Mouse (Mus musculus): ENCODE data around the gene Slc39a11.

Slc39a11 gene

DNA sequence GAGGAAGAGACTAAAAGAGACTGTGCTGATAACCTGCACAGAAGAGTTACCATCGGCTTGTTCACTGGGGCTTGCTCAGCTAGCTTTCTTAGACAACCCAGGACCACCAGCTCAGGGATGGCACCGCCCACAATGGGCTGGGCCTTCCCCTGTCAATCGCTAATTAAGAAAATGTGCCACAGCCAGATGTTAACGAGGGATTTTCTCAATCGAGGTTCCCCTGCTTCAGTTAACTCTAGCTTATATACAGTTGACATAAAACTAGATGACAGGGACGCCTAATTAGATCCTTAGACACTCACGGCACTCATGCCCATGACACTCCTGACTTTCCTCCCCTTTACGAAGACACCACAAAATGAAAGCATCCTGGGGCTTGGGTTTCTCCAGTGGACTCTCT is 268.3 kb downstream of the Slc39a11 start:
- in situ Hi-C loops (cut with MboI; ENCODE audit: unreplicated experiment in 2 of 2) = no loop called here

DNA sequence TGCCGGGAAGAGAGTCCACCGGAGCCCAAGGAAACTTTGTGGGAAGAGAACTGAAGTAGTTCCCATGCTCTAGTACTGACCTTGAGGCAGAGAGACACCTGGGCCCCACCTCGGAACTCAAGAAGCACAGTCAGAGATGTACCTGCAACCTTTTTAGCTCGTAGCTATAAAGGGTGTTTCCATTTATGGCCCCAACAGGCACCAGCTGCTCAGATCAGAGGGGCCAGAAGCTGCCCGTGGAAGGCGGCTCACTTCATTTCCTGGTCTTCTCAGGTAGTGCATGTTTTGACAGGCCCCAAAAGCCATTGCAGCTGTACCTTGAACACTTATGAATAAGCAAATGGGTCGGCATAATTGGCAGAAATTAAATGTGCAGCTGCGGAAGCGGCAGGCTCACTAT is 271.0 kb downstream of the Slc39a11 start:
- in situ Hi-C loops (cut with MboI; ENCODE audit: unreplicated experiment in 2 of 2) = no loop called here

DNA sequence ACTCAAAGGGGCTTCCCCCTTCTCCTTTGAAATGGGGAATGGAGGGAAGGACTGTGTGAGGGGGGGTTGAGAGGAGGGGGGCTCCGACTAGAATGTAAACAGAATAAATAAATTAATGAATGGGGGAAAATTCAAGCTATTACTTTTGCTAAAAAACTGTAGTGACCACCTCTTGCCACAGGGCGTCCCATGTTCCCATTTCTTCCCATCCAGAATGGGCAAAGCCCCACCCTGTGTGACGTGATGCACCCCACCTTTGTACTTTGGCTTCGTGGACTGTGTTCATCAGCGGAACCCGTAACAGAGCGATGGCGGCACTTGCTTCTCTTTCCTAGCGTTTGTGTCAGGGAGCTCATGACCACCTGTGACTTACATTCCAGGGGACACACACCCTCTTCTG is 273.8 kb downstream of the Slc39a11 start:
- in situ Hi-C loops (cut with MboI; ENCODE audit: unreplicated experiment in 2 of 2) = no loop called here

DNA sequence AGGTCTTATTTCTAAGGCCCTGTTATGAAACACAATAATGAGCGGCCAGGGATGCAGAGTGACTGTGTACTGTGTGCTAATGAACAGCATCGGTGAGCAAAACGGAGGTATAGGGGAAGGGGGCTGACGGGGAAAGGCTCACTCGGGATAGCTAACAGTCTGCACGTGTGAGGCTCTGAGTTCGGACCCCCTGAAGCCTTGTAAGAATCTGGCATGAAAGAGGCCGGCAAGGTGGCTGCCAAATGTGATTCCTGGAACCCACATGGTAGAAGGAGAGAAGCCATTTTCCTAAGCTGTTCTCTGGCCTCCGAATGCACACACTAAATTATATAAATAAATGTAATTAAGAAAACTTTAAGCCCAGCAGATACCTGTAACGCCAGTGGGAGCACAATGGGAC is 276.0 kb downstream of the Slc39a11 start:
- in situ Hi-C loops (cut with MboI; ENCODE audit: unreplicated experiment in 2 of 2) = no loop called here

DNA sequence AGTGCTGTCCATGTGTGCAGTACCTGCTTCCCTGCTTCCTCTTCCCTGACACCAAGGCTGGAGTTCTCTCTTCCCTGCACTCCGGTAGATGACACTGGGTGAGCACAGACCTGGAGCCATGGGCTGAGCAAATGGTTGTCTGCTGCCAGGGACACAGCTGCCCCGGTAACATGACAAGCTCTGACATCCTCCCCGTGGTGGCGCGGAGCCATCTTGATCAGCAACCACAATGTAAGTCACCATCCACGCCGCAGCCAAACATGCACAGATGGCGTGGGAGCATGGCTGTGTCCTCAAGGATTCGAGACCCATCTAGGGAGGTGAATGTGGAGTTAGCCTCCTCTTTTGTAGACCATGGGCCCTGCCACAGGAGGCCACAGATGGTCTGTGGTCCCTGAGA is 276.5 kb downstream of the Slc39a11 start:
- in situ Hi-C loops (cut with MboI; ENCODE audit: unreplicated experiment in 2 of 2) = no loop called here

DNA sequence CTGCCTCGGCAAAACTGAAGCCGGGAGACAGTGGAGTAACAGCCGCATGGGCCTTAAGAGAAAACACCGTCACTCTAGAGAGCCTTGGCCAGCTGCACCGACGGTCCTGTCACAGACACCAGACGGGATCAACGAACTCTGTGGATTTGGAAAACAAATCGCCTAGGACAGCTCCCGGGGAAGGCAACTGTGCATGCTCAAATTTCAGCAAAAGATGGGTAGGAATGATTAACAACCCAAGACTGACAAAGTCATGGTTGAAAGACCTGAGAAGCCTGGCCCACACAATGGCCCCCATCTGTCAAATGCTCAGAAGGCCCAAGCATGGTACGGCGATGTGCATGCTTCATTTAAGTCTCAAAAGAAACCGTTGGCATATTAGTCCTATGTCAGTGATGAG is 281.8 kb downstream of the Slc39a11 start:
- in situ Hi-C loops (cut with MboI; ENCODE audit: unreplicated experiment in 2 of 2) = no loop called here

DNA sequence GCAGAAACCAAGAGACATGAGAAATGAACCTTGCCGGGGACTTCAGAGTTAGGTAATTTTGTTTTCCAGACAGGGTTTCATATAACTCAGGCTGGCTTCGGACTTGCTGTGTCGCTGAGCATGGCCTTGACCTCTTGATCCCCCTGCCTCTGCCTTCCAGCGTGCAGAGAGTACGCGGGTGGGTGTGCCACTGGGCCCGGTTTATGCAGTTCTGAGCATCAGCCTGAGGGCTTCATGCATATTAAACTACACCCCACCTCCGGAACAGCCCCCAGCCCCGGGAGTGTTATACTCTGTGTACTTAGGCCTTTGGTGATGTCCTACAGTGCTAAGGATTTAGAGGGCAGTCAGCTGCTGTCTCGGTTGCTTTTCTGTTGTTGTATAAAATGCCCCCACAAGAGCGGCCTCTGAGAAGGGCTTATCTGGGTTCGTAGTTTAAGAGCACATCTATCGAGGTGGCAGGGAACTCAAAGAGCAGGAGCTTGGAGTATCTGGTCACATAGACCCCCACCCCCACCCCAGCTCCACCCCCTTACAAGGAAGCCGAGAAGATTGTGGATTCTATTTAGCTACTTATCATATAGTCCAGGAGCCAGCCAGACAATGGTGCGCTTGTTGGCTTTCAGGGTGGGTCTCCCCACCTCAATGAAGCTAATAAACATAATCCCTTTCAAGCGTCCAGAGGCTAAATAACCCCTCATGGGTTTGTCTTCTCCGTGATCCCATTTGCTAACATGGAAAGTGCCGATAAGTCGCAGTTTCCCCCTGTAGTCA is 283.4 kb downstream of the Slc39a11 start:
- in situ Hi-C loops (cut with MboI; ENCODE audit: unreplicated experiment in 2 of 2) = no loop called here

DNA sequence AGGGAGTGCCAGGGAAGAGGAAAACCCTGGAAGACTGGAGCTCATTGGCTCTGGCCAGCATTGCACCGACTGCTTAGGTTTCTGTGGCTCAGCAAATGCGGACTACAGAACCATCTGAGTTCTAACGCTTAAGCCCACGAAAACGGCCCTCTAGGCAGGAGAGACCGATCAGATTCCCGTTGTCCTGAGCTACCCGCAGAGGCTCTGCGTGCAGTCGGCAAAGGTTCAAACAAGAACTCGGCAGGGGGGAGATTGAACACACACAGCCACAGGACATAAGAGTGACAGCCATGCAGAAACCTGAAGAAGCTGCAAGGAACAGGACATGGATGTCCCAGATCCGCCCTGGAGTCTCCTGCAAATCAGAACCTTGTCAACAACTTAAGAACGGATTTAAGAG is 286.1 kb downstream of the Slc39a11 start:
- in situ Hi-C loops (cut with MboI; ENCODE audit: unreplicated experiment in 2 of 2) = no loop called here

DNA sequence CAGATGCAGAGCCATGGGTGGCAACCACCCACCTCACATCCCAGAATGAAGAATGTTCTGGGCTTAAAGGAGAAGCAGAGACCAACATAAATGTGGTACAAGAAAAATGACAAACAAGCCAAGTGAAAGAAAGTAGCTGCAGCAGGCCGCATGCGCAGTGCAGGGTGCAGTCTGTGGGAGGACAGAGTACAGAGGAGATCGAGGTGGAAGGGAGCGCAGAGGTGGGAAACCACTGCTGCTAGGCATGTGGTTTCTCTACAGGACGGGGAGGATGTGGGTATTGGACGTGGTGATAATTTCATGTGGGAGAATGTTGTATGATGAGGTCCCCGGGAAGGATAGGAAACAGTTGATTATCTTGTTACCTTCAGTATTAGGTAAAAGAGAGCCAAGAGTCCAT is 287.3 kb downstream of the Slc39a11 start:
- in situ Hi-C loops (cut with MboI; ENCODE audit: unreplicated experiment in 2 of 2) = no loop called here

DNA sequence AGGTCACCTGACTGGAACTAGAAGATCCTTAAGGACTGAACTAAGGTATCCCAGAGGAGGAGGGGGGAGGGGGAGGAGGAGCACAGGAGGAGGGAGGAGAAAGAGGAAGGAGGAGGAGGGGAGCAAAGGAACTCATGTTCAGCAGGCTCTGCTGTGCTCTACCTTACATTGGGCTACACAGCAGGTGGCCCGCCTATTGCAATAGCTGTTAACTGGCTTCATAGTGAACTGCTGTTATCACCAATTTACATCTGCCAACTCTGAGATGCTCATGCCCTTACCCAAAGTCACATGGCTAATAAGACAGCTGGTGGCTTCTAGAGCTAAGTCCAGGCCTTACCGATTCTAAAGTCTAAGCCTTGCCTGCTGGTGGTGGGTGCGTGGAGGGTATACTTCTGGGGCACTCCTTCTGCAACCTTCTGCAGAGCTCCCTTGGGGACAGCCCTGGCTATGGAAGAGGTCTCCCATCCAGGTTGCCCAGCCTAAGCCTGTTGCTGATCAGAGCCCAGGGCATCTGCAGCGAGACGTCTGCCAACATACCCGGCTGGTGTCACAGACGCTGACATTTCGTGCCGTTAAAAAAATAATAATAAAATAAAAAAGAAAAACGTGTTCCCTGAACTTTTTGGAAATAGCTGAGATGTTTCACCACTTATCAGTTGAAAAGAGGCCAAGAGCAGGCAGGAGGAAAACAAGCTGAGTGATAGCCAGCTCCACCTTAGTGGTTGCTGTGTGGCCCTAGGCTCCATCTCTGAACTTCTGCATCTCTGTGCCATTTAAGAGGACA is 289.6 kb downstream of the Slc39a11 start:
- in situ Hi-C loops (cut with MboI; ENCODE audit: unreplicated experiment in 2 of 2) = no loop called here

DNA sequence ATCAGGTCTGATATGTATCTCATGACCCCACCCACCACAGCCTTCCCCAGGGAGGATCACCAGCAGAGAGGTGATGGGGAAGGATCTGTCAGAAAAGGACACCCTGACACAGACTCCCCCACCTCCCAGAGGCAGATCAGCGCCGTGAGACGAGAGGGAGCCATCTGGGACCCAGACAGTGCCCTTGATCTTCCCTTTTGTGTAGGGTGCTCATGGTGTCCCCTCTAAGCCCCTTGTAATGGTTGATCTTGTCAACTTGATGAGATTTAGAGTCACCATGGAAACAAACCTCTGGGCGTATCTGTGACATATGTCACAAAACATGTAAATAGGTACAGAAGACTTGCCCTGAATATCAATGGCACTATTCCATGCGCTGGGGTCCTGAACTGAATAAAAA is 293.9 kb downstream of the Slc39a11 start:
- in situ Hi-C loops (cut with MboI; ENCODE audit: unreplicated experiment in 2 of 2) = no loop called here

DNA sequence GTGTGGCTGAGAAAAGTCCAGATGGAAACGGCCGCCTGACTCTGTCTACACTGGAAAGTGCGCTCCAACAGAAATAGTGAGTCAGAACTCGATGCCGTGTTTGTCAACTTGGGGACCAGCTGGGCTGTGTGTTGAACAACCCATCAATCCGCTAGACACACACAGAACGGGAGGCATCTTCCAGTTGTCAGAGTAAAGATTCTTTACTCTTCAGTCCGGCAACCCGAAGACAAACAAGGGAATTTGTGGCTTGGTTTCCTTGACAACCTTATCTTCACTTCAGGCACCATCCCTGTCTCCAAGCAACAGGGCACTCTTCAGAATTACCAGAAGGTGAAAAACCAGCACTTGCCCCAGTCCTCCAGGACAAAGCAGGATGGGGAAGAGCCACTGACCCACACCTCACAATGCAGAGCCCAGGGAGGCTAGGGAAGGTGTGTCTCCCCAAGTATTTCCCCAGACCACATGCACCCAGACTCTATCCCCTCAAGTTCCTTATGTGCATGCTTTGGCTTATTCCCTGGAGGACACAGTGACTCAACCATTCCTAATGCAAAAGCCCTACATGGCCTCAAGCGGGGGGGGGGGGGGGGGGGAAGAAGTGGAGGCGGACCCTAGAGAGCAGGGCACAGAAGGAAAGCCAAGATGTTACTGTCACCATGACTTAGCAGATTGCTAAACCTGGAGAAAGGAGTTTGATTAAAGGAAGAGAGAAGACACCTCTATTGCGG is 297.6 kb downstream of the Slc39a11 start:
- in situ Hi-C loops (cut with MboI; ENCODE audit: unreplicated experiment in 2 of 2) = no loop called here

DNA sequence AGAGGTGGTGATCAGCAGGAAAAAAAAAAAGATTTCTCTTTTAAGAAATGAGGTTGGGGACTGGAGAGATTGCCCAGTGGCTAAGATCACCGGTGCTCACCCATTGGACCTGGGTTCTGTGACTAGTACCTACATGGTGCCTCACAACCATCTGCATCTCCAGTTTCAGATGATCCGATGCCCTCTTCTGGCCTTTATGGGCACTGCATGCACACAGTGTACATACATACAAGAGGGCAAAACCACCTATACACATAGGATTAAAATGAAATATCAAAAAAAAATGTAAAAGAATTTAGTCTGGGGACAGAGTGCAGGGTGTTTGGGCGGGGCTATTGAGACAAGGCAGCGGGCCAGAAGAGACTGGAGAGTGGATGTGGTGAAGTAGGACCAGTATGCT is 299.3 kb downstream of the Slc39a11 start:
- in situ Hi-C loops (cut with MboI; ENCODE audit: unreplicated experiment in 2 of 2) = no loop called here

DNA sequence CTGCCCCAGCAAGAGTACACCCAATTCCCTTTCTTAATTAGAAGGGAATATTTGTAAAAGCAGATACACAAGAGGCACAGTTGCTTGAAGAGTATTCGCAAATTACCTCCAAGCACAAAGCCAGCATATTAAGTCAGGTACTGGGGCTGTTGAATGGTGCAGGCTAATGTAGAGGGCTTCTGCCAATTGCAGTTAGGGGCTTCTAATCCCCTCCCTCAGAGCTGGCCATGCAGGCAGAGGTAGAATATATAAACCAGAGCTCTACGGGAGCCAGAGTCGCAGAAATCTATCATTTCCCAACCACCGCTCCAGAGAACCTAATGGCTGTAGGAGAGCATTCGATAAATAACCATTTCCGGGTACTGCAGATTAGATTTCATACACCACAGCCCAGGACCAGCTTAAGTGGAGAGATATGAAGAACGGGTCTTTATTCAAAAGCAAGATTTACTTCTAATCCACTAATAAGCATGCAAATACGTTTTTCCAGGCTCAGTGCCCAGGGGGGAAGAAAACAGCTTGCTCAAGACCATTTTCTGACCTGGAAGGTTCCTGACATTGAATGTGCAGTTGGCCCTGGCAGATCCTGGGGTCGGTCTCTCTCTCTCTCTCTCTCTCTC is 302.9 kb downstream of the Slc39a11 start:
- in situ Hi-C loops (cut with MboI; ENCODE audit: unreplicated experiment in 2 of 2) = no loop called here

DNA sequence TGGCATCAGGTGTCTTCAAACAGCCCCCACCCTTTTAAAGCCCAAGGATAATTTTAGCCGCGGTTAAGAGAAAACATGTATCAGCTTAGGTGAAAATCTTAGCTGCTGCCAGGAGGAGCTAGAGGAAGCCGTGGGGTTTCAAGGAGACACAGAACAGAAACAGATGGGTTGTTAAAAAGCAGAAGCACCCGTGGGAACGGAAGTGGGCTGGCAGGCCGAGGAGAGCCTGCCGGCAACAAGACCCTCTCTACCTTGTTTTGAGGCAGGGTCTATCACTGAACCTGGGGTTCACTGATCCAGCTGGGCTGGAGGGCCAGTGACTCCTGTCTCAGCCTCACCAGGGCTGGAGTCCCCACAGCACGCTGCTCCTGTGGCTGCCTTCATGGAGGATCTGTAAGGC is 310.1 kb downstream of the Slc39a11 start:
- in situ Hi-C loops (cut with MboI; ENCODE audit: unreplicated experiment in 2 of 2) = no loop called here

DNA sequence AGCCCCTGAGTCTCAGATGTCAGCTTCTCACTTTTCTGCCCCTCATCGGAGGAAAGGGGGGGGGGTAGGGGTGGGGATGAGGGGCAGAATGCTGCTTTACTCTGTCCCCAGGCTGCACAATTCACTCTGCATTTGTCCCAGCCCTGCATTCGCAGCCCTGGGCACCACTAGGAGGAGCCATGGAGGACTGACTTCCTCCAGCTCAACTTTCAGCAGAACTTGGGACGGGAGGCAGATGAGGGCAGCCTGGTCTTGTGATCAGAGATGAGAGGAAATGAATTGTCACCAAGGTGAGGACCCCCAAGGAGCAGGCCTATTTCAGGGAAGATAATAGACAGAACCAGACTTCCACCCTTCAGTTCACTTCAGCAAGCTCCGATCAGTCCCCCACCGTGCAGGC is 311.3 kb downstream of the Slc39a11 start:
- in situ Hi-C loops (cut with MboI; ENCODE audit: unreplicated experiment in 2 of 2) = no loop called here

DNA sequence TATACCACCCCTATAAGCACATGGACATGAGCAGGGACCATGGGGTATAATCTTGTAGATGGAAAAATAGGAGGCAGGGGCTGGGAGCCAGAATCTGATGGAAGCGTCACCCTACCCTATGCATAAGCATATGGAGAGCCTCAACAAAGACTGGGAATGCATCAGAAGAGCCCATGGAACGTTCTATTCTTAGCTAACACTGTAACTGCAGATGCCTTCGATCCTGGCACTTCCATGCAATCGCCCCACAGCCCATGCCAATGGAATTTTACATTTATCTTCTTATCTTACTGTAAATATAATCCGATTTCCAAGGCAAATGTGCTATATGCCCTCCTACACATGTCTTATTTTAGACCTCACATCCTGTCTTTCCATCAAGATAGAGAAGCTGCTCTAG is 314.2 kb downstream of the Slc39a11 start:
- in situ Hi-C loops (cut with MboI; ENCODE audit: unreplicated experiment in 2 of 2) = no loop called here

DNA sequence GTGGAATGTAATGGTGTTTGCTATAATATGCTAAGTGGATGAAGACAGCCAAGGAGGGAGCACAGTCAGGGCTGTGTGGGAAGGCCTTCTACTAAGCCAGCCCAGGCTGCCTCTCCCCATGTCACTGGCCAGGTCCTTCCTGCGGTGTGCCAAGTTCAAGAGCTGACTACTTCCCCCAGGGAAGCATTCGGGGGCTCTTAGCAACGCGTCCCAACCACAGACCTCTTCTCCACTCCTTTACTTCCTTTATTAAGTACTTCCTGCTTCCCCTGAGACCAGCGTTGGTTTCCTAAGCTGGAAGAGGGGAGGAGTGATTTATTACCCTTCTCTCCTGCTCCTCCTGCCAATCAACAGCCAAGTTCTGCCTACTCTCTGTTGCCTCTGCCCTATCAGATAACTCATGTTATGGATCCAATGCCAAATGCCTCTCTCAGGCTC is 315.4 kb downstream of the Slc39a11 start:
- in situ Hi-C loops (cut with MboI; ENCODE audit: unreplicated experiment in 2 of 2) = no loop called here

DNA sequence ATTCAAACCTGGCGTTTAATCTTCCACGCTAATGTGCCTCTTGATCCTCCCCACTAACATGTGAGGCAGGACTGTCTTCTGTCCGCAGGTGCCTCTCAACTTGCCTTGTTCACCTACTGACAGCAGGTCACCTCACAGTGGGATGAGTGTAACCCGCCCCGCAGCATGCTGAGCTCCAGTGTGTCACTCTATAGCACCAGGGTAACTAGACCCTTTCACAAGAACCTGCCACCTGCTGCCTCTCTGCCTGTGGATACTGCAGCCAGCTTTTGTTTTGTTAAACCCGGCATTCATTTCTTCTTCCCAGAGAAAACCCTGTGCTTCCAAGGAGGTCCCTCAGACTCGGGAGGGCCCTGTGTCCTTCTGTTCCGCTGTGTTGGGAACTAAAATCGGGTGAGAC is 316.3 kb downstream of the Slc39a11 start:
- in situ Hi-C loops (cut with MboI; ENCODE audit: unreplicated experiment in 2 of 2) = no loop called here

DNA sequence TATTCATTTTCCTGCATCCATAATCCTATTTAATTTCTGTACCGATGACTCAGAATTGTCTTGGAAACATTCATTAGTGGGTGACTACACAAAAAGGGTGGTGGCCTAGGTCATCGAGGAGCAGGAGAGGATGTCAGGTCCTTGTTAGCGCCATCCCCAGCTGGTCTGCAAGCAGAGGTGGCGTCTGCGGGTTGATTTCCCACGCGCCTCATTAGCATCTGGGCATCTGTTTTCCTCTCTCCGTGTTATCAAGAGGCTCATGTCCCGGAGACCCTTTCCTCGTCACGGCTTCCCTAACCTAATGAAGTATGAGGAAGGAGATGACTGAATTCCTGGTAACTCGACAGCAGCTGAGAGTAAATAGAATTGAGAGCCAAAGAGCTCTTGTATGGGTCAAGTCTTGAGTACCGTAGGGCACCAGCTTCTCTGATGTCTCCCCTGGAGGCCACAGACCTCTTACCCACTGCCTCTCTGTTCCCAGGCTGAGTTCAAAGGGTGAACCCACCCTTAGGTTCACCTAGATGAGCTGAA is 319.8 kb downstream of the Slc39a11 start:
- in situ Hi-C loops (cut with MboI; ENCODE audit: unreplicated experiment in 2 of 2) = no loop called here

Data from v-Abl transformed pro-B cells (cell line).